Mouse (Mus musculus): ENCODE data around the gene Tspo2. TPM values are rescaled to one million over a fixed set of nuclear protein-coding genes. Genes with fewer than 3 reads are reported as not detected.

The Tspo2 gene
- polyA plus RNA-seq, 1 experiment from 2014 or later: 0.34 TPM

GRCm38 (mm10) chr17:48455955-48456354 is 4.6 kb upstream of the Tspo2 start:
- WGBS: 85% methylated on average over 2 of the region's 2 CpGs
- ATAC-seq (ENCODE audit: insufficient read depth, low FRiP score, low TSS enrichment) (no peak), DNase-seq (ENCODE audit: low spot score) (no peak)
- H3K27ac ChIP-seq (ENCODE audit: low read depth, low read length): no peak overlapping the region
- no peak overlapping the region for H3K9ac ChIP-seq (ENCODE audit: low read length)
- no peaks in the 10 kb centered on the region for H3K27me3 ChIP-seq (ENCODE audit: control insufficient read depth, insufficient read depth, low read length)
- H3K4me1 ChIP-seq (ENCODE audit: control insufficient read depth, insufficient read depth, low read length): no peaks in the 10 kb centered on the region
- H3K9me3 ChIP-seq (ENCODE audit: control insufficient read depth, low read length): no peaks in the 10 kb centered on the region
- H3K4me3 ChIP-seq (ENCODE audit: low read depth, low read length): no peak overlapping the region
- H3K4me2 ChIP-seq (ENCODE audit: low read depth): no peak overlapping the region
- no peaks in the 10 kb centered on the region for H3K36me3 ChIP-seq (ENCODE audit: control insufficient read depth, insufficient read depth, low read length)

- Histone ChIP-seq H3K4me1 (ENCODE audit: control insufficient read depth, insufficient read depth, low read length) (no peaks in the 10 kb centered on the region), H3K9me3 (ENCODE audit: control insufficient read depth, low read length) (no peaks in the 10 kb centered on the region), H3K4me2 (ENCODE audit: low read depth) (no peak within 1 kb of the TSS), H3K27ac (ENCODE audit: low read depth, low read length) (no peak within 1 kb of the TSS), H3K36me3 (ENCODE audit: control insufficient read depth, insufficient read depth, low read length) (no peaks in the 10 kb centered on the region), H3K4me3 (ENCODE audit: low read depth, low read length) (no peak within 1 kb of the TSS), H3K9ac (ENCODE audit: low read length) (no peak within 1 kb of the TSS), H3K27me3 (ENCODE audit: control insufficient read depth, insufficient read depth, low read length) (no peaks in the 10 kb centered on the region)
- ATAC-seq (ENCODE audit: insufficient read depth, low FRiP score, low TSS enrichment) (no peak), DNase-seq (ENCODE audit: low spot score) (no peak)
- WGBS: 64% methylated on average over 11 of the region's 11 CpGs
These were observed 3.4 kb upstream of the Tspo2 start, which contains the start of gene Unc5cl for GRCm38 (mm10) chr17:48454688-48455087. Gene Unc5cl, plus strand, starts transcription at chr17:48454901.

- H3K4me2 ChIP-seq (ENCODE audit: low read depth): no peak overlapping the region
- no peak for ATAC-seq (ENCODE audit: insufficient read depth, low FRiP score, low TSS enrichment)
These were observed 2.9 kb upstream of the Tspo2 start for GRCm38 (mm10) chr17:48454190-48454589.

GRCm38 (mm10) chr17:48453489-48453888 is 2.2 kb upstream of the Tspo2 start:
- no peak for ATAC-seq (ENCODE audit: insufficient read depth, low FRiP score, low TSS enrichment)
- H3K4me3 ChIP-seq (ENCODE audit: low read depth, low read length): no peak overlapping the region
- no peak for DNase-seq (ENCODE audit: low spot score)
- H3K9ac ChIP-seq (ENCODE audit: low read length): no peak overlapping the region
- H3K27ac ChIP-seq (ENCODE audit: low read depth, low read length): no peak overlapping the region
- no peaks in the 10 kb centered on the region for H3K4me1 ChIP-seq (ENCODE audit: control insufficient read depth, insufficient read depth, low read length)
- no peaks in the 10 kb centered on the region for H3K36me3 ChIP-seq (ENCODE audit: control insufficient read depth, insufficient read depth, low read length)
- no peak overlapping the region for H3K4me2 ChIP-seq (ENCODE audit: low read depth)
- 78% methylated on average over 7 of the region's 7 CpGs for WGBS
- no peaks in the 10 kb centered on the region for H3K9me3 ChIP-seq (ENCODE audit: control insufficient read depth, low read length)
- H3K27me3 ChIP-seq (ENCODE audit: control insufficient read depth, insufficient read depth, low read length): no peaks in the 10 kb centered on the region

More at GRCm38 (mm10) chr17:48454190-48454589, 2.9 kb upstream of the Tspo2 start:
- Histone ChIP-seq H3K36me3 (ENCODE audit: control insufficient read depth, insufficient read depth, low read length) (no peaks in the 10 kb centered on the region), H3K4me1 (ENCODE audit: control insufficient read depth, insufficient read depth, low read length) (no peaks in the 10 kb centered on the region), H3K27me3 (ENCODE audit: control insufficient read depth, insufficient read depth, low read length) (no peaks in the 10 kb centered on the region), H3K4me3 (ENCODE audit: low read depth, low read length) (no peak overlapping the region), H3K27ac (ENCODE audit: low read depth, low read length) (no peak overlapping the region), H3K9me3 (ENCODE audit: control insufficient read depth, low read length) (no peaks in the 10 kb centered on the region), H3K9ac (ENCODE audit: low read length) (no peak overlapping the region)
- 61% methylated on average over 7 of the region's 7 CpGs for WGBS
- DNase-seq (ENCODE audit: low spot score): no peak

GRCm38 (mm10) chr17:48451753-48452444 is 577 bp upstream of the Tspo2 start:
- no peak overlapping the region for H3K9ac ChIP-seq (ENCODE audit: low read length)

GRCm38 (mm10) chr17:48450666-48451352 is 513 bp downstream of the Tspo2 start:
- ATAC-seq (ENCODE audit: insufficient read depth, low FRiP score, low TSS enrichment): no peak
- Histone ChIP-seq H3K36me3 (ENCODE audit: control insufficient read depth, insufficient read depth, low read length) (no peaks in the 10 kb centered on the region), H3K9me3 (ENCODE audit: control insufficient read depth, low read length) (no peaks in the 10 kb centered on the region), H3K4me2 (ENCODE audit: low read depth) (no peak overlapping the region), H3K27me3 (ENCODE audit: control insufficient read depth, insufficient read depth, low read length) (no peaks in the 10 kb centered on the region), H3K4me1 (ENCODE audit: control insufficient read depth, insufficient read depth, low read length) (no peaks in the 10 kb centered on the region), H3K27ac (ENCODE audit: low read depth, low read length) (no peak overlapping the region), H3K9ac (ENCODE audit: low read length) (no peak overlapping the region), H3K4me3 (ENCODE audit: low read depth, low read length) (no peak overlapping the region)
- WGBS: 80% methylated on average over 13 of the region's 13 CpGs
- no peak for DNase-seq (ENCODE audit: low spot score)

More at GRCm38 (mm10) chr17:48451753-48452444, 577 bp upstream of the Tspo2 start:
- Histone ChIP-seq H3K9me3 (ENCODE audit: control insufficient read depth, low read length) (no peaks in the 10 kb centered on the region), H3K27ac (ENCODE audit: low read depth, low read length) (no peak overlapping the region), H3K4me1 (ENCODE audit: control insufficient read depth, insufficient read depth, low read length) (no peaks in the 10 kb centered on the region), H3K4me3 (ENCODE audit: low read depth, low read length) (no peak overlapping the region), H3K36me3 (ENCODE audit: control insufficient read depth, insufficient read depth, low read length) (no peaks in the 10 kb centered on the region), H3K27me3 (ENCODE audit: control insufficient read depth, insufficient read depth, low read length) (no peaks in the 10 kb centered on the region), H3K4me2 (ENCODE audit: low read depth) (no peak overlapping the region)
- DNase-seq (ENCODE audit: low spot score): no peak
- 74% methylated on average over 9 of the region's 9 CpGs for WGBS
- no peak for ATAC-seq (ENCODE audit: insufficient read depth, low FRiP score, low TSS enrichment)

DNA sequence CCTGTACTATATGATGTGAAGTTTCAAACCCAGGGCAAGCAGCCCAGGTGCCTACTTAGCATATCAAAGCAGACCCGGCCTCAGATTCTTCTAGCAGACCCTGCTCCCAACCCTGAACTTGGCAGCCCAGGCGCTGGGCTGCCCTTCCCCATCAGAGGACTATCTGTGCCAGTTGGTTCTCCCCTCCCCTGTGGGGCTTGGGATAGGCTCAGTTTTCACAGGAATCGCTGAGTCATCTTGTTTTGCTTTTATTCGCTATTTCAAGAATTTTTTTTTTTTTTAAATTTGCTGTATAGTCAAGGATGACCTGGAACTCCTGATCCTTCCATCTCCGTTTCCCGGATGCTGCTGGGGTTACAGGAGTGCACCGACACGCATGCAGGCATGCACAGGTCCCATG is 3.6 kb downstream of the Tspo2 start:
- 77% methylated on average over 8 of the region's 8 CpGs for WGBS
- ATAC-seq (ENCODE audit: insufficient read depth, low FRiP score, low TSS enrichment): no peak
- DNase-seq (ENCODE audit: low spot score): no peak

DNA sequence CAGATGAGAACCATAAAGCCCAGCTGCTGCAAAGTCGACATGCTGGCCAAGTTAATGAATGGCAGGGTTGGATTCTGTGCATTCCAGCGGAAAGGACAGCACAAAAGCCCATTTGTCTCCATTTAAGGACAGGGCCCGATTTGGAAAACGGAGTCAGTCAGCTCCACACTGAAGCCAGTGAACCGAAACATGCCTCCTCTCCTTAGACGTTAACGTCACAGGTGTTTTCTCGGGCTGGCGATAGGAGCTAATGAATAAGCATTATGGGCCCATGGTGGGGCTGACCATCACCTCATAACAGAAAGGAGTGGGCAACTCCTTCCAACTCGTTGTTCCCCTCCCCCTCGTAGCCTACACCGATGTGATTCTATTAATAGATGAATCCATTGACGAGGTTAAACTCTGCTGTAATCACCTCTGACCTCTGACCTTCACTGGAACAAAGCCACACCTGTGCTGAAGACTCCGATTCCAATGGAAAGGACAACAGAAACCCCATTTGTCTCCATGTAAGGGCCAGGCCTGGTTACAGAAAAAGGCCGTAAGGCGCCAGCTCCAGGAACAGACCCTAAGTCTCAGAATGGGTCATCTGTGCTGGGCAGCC is 7.7 kb downstream of the Tspo2 start:
- Histone ChIP-seq H3K4me1 (ENCODE audit: control insufficient read depth, insufficient read depth, low read length) (no peaks in the 10 kb centered on the region), H3K36me3 (ENCODE audit: control insufficient read depth, insufficient read depth, low read length) (no peaks in the 10 kb centered on the region), H3K4me2 (ENCODE audit: low read depth) (no peak overlapping the region), H3K9ac (ENCODE audit: low read length) (no peak overlapping the region), H3K4me3 (ENCODE audit: low read depth, low read length) (no peak overlapping the region), H3K27ac (ENCODE audit: low read depth, low read length) (no peak overlapping the region), H3K27me3 (ENCODE audit: control insufficient read depth, insufficient read depth, low read length) (no peaks in the 10 kb centered on the region), H3K9me3 (ENCODE audit: control insufficient read depth, low read length) (no peaks in the 10 kb centered on the region)
- DNase-seq (ENCODE audit: low spot score): no peak
- 60% methylated on average over 16 of the region's 16 CpGs for WGBS
- no peak for ATAC-seq (ENCODE audit: insufficient read depth, low FRiP score, low TSS enrichment)

More for the DNA sequence above, 3.6 kb downstream of the Tspo2 start:
- no peaks in the 10 kb centered on the region for H3K27me3 ChIP-seq (ENCODE audit: control insufficient read depth, insufficient read depth, low read length)
- no peaks in the 10 kb centered on the region for H3K4me1 ChIP-seq (ENCODE audit: control insufficient read depth, insufficient read depth, low read length)
- H3K36me3 ChIP-seq (ENCODE audit: control insufficient read depth, insufficient read depth, low read length): no peaks in the 10 kb centered on the region
- H3K27ac ChIP-seq (ENCODE audit: low read depth, low read length): no peak overlapping the region
- no peak overlapping the region for H3K4me2 ChIP-seq (ENCODE audit: low read depth)
- no peak overlapping the region for H3K4me3 ChIP-seq (ENCODE audit: low read depth, low read length)
- no peak overlapping the region for H3K9ac ChIP-seq (ENCODE audit: low read length)
- no peaks in the 10 kb centered on the region for H3K9me3 ChIP-seq (ENCODE audit: control insufficient read depth, low read length)

Data from neural tube, embryonic 11.5 days (tissue).